Mouse (Mus musculus) left cerebral cortex, postnatal 25 days (tissue): Measurements from ENCODE around the gene Rbm33. TPM values are rescaled to one million over a fixed set of nuclear protein-coding genes. Genes with fewer than 3 reads are reported as not detected.

Experiments used
- DNase-seq, 2 experiments: peaks; one replicate each; pipeline ENCODE4 v3.0.0; 2022; ENCODE audit warnings: low spot score in 2 of 2, mixed read lengths in 1 of 2
- intact Hi-C: fragments of 180-260 bp; cut with DNase I; formaldehyde crosslinking; loops from one replicate; pipeline ENCODE4 v1.15.1; 2025
- total RNA-seq, 2 experiments: library from RNA; stranded (reverse); gene quantifications; 2 replicates each; pipeline ENCODE4 v1.2.3; 2021

Rbm33 gene
- total RNA-seq, result 10 to 100 TPM; 63.8 to 70.7 TPM

DNA sequence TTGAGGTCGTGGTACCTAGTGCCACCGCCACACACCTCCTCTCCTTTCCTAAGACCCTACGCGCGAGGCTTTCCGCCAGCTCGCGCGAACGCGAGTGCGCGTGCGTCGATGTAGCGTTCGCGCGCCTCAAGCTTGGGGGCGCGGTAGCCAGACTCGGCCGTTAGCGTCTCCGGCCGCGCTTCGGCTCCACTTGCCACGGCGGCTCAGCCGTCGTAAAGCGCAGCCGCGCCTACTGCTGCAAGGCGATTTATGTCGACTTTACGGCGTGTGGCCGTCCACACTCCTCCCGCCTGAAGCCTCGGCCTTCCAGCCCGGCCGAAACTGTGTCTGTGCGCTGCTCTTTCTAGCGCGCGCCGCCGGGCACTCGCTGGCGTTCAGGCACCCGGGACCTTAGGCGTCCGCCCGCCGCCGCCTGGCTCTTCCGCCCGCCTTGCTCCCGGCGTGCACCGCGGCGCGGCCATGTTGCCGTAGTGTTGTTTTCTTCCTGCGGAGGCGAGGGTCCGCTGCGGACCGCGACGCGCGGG lies at the start of gene Rbm33:
Gene Rbm33 (plus strand): TSS at position 400 of the 524 bp plus-strand sequence.
- DNase-seq, result peak; percentile 89 to 92
- intact Hi-C loops, result loop anchor here (2.0 to 10.0 kb wide), 3 partner anchors 148 to 1248 kb away; partner anchors contain the start of genes Paxip1 and Ube3c

DNA sequence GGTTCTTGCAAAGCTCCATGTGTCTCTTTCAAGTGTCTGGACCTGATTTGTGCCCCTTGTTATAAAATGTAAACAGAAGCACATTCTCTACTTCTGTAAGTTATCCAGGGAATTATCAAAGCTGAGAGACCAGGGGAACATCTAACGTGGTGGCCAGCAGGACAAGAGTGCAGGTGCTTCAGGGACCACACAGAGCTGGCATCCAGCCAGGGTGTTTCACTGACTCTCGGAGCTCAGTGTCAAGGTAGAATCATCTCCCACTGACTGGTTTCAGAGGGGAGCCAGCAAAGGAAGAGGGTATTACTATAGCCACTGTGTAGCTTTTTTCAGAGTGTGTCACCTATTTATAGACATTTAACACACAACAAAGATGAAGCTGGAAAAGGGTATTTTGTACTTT lies 49.3 kb upstream of the Rbm33 start:
- intact Hi-C loops, result no loop called here
- no peak for DNase-seq

DNA sequence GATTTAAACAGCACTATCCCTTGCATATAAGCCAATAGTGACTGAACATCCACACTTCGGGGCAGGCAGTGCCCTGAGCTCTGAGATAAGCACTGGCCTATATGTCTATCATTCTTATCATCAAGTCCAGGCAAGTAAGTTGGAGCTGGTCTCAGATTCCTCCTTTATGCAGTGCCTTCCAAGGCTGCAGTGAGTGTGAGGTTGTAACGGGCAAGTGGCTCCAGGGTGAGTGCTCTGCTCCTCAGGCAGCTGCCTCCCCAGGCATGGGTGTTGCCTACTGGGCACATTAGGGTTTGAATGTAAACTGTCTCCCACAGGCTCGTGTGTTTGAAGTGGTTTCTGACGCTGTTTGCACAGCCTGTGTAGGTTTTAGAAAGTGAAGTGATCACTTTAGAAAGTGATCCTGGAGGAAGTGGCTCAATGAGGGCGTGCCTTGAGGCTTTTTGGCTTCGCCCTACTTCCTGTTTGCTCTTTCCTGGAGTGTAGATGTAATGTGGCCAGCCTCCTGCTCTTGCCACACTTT lies 47.4 kb upstream of the Rbm33 start:
- no peak for DNase-seq

DNA sequence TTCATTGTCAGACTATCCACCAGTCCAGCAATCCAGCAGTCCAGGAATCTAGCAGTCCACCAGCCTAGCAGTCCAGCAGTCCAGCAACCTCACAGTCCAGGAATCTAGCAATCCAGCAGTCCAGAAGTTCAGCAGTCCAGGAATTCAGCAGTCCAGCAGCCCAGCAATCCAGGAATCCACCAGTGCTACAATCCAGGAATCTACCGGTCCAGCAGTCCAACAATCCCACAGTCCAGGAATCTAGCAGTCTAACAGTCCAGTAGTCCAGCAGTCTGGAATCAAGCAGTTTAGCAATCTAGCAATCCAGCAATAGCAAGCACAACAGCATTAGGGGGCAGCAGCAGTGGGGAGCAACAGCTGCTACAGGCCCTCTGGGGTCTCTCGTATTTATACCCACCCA lies 44.1 kb upstream of the Rbm33 start:
- intact Hi-C loops, result no loop called here
- DNase-seq, result no peak

More for the DNA sequence above, 47.4 kb upstream of the Rbm33 start:
- intact Hi-C loops, result no loop called here

DNA sequence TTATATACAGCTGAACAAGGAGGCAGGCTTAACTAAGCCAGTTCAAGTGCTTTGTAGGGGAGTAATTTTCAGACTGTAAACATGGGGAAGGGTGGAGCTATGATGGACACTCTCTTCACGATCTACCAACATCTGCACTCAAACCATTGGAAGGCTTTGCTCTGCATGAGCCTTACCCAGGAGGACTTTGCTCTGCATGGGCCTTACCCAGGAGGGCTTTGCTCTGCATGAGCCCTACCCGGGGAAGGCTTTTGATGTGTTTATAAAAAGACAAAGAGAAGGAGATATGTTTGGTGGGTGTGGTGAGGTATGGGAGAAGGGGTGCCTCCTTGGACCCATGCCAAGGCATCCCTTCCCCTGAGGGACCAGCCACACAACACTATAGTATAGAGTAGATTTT lies 39.6 kb upstream of the Rbm33 start:
- intact Hi-C loops, result no loop called here
- DNase-seq, result no peak

DNA sequence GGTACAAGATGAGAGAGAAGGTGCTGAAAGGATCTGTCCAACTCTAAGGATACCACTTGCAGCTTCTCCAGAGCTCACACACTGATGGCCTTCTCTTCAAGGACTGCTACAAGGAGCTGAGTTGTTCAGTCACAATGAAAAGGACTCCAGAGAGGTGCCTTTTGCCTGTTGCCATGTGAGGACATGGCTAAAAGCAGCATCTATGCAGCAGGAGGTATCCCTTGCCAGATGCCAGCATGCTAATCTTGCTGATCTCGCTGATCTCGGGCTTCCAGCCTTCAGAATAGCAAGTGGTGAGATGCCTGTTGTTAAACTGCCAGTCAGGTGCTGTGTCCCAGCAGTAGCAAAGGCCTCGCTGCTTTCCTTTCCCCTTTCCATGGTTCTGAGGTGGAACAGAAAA lies 27.8 kb upstream of the Rbm33 start:
- intact Hi-C loops, result no loop called here
- DNase-seq, result no peak

DNA sequence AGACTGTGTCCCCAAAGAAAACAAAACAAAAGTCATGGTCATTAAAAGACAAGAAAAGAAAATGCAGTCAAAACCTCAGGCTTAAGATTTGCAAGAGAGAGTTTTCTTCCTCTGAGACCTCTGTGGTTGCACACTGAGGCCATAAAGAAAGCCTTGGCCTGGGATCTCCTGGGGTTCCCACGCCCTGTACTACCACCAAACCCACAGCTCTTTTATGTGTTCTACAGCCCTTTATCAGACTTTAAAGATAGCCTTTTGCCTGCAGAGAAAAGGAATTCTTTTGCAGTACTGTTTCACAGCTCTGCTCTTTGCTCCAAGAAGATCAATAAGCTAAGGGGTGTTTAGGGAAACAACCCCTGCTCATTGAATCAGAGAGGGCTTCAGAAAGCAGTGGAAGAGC lies 26.3 kb upstream of the Rbm33 start:
- intact Hi-C loops, result no loop called here
- no peak for DNase-seq

DNA sequence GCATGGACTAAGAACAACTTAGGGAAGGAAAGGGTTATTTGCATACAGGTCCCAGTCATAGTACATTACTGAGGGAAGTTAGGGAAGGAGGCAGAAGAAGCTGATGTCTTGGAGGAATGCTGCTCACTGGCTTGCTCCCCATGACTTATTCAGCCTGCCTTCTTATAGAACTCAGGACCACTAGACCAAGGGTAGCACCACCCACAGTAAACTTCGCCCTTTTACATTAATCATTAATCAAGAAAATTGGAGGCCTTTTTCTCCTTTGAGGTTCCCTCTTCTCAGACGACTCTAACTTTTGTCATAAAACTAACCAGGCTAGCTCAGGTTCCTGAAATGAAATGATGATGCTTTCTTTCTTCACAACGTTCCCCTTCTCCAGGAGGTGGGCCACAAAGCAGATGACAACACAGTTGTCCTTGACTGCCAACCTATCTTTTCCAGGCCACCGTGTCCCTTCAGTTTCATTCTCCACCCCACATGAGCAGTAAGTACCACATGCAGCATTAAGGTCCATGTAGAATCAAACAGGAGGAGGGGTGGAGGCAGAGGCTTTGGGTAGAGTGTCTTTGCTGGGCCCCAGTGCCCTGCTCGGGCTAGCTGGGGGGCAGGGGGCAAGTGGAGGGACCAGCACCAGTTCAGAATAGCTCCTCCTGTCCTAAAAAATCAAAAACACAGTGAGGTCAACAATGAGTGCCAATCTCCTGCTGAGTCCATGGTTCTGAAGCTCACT lies 25.6 kb upstream of the Rbm33 start:
- intact Hi-C loops, result no loop called here
- DNase-seq, result no peak

DNA sequence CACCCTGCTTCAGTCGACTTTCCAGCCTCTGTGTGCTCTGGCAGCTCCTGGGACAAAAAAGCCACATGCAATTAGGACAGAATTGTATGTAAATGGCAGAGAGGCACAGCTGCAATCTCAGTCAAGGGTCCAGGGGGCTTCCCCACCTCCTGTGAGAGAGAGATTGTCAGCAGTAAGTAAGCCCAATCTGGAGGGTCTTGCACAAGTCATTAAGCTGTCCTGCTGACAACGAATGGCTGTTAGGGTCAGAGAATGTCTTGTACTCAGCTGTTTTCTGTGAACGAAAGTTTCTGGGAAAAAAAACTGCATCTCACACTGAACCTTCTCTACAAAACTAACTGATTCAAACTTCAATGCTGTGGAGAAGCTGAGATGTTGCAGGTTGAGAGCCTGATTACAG lies 24.6 kb upstream of the Rbm33 start:
- intact Hi-C loops, result no loop called here
- DNase-seq, result no peak

DNA sequence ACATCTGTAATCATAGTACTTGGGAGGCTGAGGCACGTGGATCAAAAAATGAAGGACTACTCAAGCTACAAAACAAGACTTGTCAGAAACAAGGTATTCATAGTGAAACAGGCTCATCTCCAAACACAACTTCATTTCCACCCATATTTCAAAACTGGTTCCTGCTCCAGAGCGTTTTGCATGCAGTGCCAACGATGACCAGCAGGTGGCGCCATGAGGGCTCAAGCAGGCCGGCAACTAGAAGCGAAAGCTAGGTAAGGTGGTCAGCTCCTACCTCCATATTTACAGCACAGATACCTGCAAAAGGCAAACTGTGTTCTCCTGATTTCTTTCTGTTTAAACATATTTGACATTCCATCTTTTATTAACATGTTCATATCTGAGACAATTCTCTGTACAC lies 22.9 kb upstream of the Rbm33 start:
- DNase-seq, result peak; percentile 80 to 81
- intact Hi-C loops, result loop anchor here (1.0 kb wide), 1 partner anchor 94 kb away; no protein-coding TSS in a partner anchor

DNA sequence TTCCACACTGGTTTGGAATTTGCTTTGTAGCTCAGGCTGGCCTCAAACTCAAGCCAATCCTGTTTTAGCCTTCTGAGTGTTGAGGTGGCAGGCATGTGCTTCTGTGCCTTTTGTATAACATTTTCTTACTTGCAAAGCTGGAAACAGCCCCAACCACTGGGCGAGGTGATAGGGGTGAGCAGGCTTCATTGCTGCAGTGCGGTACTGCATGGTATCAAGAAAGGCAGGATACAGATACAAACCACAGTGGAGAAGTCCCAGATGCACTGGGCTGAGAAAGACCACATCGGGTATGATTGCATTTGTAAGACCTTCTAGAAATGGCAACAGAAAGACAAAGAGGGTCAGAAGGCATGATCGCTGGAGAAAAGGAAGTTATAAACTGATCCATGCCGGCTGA lies 18.8 kb upstream of the Rbm33 start:
- intact Hi-C loops, result no loop called here
- no peak for DNase-seq

DNA sequence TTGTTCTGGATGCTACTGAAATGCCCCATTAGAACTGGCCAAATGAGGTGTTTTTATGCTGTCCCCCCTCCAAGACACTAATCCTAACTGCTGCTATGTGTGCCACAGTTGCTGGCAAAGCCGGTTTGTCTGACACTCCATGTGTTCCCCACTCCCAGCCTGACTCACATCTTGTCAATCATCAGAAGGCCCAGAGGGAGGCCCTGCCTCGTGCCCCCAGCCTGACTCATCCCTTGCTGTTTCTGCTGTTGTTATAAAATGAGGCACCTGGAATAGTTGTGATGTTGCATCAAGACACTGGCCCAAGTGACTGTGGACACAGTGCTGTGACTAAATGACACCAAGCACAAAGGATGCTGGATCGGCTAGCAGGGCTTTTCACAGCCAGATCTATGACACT lies 18.2 kb upstream of the Rbm33 start:
- intact Hi-C loops, result no loop called here
- DNase-seq, result no peak

DNA sequence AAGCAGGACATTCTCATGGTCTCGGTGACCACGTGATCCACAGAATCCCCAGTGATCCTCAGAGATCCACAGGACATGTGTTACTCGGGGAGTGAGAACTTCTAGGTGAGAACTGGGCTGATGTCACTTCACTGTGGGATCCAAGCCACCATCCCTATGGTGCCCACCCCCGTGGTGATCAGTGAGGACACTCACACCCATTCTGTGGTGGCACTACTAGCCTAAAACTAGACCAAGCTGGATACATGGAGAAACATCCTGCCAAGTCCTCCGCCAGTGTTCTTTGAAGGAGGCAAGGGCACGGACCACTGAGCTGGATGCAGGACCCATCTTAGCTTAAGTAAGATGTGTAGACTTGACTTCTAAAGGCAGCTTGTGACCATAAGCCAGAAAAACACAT lies 17.6 kb upstream of the Rbm33 start:
- intact Hi-C loops, result no loop called here
- DNase-seq, result no peak

DNA sequence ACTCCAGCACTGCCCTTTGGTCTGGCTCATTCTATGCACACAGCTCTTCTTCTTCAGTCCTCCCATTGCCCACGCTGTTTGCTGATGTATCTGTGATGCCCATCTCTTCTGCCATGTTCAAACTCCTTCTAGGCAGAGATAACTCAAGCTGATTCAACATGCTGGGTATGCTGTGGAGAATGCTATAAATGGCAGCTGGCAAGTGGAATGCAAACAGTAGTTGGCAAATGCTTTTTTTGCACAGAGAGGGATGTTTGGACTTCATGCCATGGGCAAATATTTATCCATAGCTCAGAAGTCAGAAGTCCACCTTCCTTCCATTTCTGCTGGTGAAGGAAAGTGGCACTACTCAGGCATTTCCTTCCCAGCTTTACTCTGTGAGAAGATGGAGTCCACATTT lies 14.2 kb upstream of the Rbm33 start:
- intact Hi-C loops, result no loop called here
- no peak for DNase-seq

DNA sequence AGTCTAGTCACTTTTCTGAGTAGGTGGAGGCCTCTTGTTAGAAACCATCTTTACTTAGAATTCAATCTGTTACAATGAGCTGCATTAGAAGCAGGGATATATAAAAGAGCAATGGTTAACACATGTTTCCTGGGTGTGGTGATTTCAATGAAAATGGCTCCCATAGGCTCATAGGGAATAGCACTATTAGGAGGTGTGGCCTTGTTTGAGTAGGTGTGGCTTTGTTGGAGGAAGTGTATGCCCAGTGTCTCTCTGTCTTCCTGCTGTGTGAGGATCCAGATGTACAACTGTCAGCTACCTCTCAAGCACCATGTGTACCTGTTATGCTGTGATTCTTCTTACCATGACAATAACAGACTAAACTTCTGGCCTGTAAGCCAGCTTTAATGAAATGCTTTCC lies 12.4 kb upstream of the Rbm33 start:
- no peak for DNase-seq
- intact Hi-C loops, result no loop called here

DNA sequence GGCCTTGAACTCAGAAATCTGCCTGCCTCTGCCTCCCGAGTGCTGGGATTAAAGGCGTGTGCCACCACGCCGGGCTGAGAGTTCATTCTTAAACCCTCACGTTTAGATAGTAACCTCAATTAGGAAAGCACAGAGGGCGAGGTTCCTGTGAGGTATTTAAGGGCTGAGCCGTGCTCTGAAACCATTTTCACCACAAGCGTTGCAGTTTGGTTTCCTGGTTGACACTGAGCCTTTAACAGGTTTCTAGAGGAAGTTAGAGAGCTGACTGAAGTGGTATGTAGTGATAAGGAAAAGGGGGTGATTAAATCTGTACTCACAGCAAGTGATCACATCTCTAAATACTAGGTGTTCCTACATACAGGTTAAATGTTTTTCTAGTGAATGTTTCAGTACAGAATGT lies 1.4 kb upstream of the Rbm33 start:
- DNase-seq, result no peak
- intact Hi-C loops, result loop anchor here (5.0 to 10.0 kb wide), 2 partner anchors 523 to 1249 kb away; partner anchors contain the start of genes Paxip1 and Ube3c

DNA sequence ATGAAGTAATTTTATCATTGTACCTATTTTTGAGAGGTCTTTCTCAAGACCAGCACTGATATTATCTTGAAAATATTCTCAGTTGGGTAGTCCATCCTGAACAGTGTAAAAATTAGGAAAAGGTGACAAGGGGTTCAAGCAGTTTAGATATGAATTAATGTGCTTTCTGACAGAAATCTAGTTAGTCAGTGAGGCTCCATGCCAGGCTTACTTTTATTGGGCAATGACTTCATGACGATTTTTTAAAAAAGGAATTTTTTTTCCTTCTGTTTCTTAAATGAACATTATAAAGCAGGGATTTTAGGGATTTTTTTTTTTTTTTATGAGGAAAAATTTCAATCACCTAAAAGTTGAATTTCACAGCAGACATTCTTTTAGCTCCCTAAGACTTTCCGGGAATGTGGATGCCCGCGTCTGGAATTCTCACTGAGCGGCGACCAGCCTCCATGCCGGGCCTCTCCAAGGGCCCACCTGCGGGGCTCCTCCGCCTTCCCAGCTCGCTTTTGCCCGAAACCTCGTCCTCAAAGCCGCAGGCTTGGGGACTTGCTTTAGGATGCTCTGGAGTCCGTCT lies 685 bp upstream of the Rbm33 start:
- intact Hi-C loops, result loop anchor here (2.0 to 10.0 kb wide), 3 partner anchors 147 to 1249 kb away; partner anchors contain the start of genes Paxip1 and Ube3c

DNA sequence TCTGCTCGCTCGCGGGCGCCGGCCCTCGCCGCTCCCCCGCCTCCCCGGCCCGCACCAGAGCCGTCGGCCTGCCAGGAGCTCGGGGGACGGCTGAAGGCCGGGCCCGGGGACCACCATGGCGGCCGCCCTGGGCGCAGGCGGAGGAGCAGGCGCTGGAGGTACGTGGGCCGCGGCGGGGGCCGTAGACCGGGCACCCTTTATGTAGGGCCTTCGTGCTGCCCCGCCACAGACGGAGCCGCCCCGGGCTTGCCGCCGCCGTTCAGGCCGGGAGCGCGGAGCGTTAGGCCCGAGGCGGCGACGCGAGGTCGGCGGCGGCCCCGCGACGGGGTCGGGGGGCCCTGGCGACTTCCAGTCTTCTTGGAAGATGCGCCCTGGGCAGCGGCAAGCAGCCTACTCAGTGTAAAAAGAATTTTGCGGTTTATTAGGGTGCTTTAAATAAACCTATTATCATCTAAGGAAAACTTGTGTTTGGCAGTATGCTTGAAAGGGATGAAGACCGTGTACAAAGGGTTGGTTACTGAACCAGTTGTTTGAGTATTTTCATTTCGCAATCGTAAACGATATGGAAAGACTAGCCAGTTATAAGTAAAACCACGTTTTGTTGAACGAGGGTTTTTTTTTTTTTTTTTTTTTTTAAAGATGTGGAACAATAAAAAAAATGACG lies 464 bp downstream of the Rbm33 start:
- DNase-seq, result no peak
- intact Hi-C loops, result loop anchor here (2.0 to 10.0 kb wide), 3 partner anchors 149 to 1247 kb away; partner anchors contain the start of genes Paxip1 and Ube3c

More for the DNA sequence above, 685 bp upstream of the Rbm33 start:
- DNase-seq, result peak in 1 of 2 experiments; percentile 8

DNA sequence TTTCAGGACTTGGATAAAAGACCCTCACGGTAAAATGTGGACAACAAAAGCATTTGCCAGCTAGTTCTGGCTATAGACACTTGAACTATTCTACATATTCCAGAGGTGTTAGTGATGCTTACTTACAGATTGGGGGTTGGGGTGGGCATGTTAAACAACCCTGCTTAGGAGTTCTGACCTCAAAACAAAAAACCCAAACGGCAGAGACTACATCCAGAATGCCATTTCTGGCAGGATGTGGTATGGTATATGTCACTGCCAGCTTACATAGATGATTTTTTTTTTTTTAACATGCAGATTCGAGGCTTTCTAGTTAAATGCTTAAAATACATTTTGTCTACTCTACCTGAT lies 971 bp downstream of the Rbm33 start:
- DNase-seq, result no peak
- intact Hi-C loops, result loop anchor here (2.0 to 10.0 kb wide), 3 partner anchors 149 to 1247 kb away; partner anchors contain the start of genes Paxip1 and Ube3c

DNA sequence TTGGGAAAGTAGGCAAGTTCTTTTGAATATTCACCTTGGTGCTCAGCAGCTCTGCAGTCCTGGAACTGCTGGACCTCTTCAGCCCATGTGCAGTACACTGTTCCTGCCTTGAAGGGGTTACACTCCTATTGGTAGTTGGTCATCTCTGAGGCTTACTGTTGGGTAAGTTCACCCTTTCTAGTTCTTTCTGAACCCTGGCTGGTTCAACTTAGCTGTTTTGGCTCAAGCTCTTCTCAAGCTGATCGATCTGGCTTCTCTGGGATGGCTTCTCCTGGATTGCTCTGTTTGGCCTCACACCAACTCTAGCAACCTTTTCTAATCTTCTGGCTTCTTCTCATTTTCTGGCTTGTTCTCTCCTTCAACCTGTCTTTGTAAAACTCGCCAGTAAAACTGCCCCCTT lies 1.8 kb downstream of the Rbm33 start:
- intact Hi-C loops, result loop anchor here (5.0 to 10.0 kb wide), 2 partner anchors 526 to 1246 kb away; partner anchors contain the start of genes Paxip1 and Ube3c
- DNase-seq, result no peak
